Mouse (Mus musculus): ENCODE data around the gene Dnmt3b.

- no peak for TF ChIP-seq GATA1 (IDR thresholded peaks at IDR 0.05; ENCODE audit: low read length)
- no peak for TF ChIP-seq TAL1 (IDR thresholded peaks at IDR 0.05; ENCODE audit: low read length)
Observed at GRCm38 (mm10) chr2:153618439-153618838, 30.8 kb upstream of the Dnmt3b start.

Data from erythroblast, embryonic 14.5 days (primary cell).